Mouse (Mus musculus): ENCODE measurements around the gene Mon2. TPM values are rescaled to one million over a fixed set of nuclear protein-coding genes. Genes with fewer than 3 reads are reported as not detected.
A peak's percentile ranks its signal among the peaks of the same experiment; 100 is the strongest.
"Not testable (repeated sequence)": the region's sequence is repeated elsewhere in the genome, so short reads cannot be mapped to it uniquely, and the experiment has no call there.

The Mon2 gene
- total RNA-seq, 1 experiment from 2014 or later = 38.1 TPM

GRCm38 (mm10) chr10:122973241-122973640, 103.1 kb downstream of the Mon2 start:
- ATAC-seq (replicated peaks; ENCODE audit: low read depth, poor library complexity, severe bottlenecking) = no peak

GRCm38 (mm10) chr10:122970188-122970587, 106.1 kb downstream of the Mon2 start:
- 0 out of 2 replicates have a peak, but pooled peaks have one; percentile 42 for ATAC-seq (replicated peaks; ENCODE audit: low read depth, poor library complexity, severe bottlenecking)

DNA sequence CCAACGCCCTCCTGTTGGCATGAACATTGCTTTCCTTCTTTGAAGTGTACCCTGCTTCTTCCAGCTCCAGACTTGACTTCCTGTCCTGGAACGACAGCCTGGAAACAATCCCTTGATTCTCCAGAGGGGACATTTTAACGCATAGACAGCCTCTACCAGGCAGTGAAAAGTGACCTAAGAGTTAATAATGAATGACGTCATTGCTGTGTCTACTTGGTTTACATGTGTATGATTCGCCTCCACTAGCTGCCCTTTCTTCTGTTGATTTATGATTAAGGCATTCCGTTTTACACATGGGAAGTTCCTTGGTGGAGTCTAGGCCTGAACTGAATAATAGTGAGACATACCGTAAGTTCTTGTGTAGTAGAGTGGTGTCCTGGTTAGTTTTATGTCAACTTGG, 109.9 kb downstream of the Mon2 start:
- ATAC-seq (replicated peaks; ENCODE audit: low read depth, poor library complexity, severe bottlenecking) = no peak

DNA sequence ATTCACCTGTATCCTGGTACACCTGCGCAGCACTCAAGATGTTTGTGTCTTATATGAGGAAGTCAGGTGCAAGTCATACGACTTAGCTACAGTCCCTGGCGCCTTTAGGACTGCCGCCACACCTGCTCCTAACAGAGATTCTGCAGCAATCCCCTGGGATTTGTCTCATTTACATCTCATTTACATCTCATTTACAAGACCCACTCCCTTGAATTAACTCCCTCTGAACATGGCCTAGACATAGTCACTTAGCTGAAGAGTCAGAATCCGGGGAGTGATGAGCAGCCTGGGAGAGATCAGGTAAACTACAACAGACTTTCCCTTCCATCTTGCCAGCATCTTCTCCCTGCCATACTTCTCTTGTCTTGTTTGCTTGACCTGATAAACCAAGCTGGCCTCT, 110.7 kb downstream of the Mon2 start:
- ATAC-seq (replicated peaks; ENCODE audit: low read depth, poor library complexity, severe bottlenecking) = not testable (repeated sequence)

GRCm38 (mm10) chr10:122964241-122964636, 112.1 kb downstream of the Mon2 start:
- no peak for ATAC-seq (replicated peaks; ENCODE audit: low read depth, poor library complexity, severe bottlenecking)

- peak; percentile 64 for ATAC-seq (replicated peaks; ENCODE audit: low read depth, poor library complexity, severe bottlenecking)
Observed at GRCm38 (mm10) chr10:122963463-122964240, 112.7 kb downstream of the Mon2 start.

- ATAC-seq (replicated peaks; ENCODE audit: low read depth, poor library complexity, severe bottlenecking) = no peak
Observed at GRCm38 (mm10) chr10:122962651-122963050, 113.7 kb downstream of the Mon2 start.

DNA sequence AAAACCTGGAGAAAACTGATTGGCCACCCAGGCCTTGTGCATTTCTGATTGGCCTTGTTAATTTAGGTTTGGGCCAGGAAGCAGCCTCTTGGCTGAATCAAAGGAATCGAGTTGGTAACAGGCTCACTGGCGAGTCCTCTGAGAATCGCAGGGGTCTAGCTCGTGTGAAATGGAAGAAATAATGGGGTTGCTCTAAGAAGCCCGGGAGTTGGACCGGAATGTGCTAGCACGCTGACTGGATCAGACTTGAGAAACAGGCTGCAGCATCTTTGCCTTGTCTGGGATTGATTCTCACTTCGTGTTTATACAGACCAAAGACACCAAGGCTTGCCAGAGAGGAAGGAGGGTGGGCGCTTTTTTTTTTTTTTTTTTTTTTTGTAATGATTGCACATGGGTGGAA, 114.8 kb downstream of the Mon2 start:
- no peak for ATAC-seq (replicated peaks; ENCODE audit: low read depth, poor library complexity, severe bottlenecking)

DNA sequence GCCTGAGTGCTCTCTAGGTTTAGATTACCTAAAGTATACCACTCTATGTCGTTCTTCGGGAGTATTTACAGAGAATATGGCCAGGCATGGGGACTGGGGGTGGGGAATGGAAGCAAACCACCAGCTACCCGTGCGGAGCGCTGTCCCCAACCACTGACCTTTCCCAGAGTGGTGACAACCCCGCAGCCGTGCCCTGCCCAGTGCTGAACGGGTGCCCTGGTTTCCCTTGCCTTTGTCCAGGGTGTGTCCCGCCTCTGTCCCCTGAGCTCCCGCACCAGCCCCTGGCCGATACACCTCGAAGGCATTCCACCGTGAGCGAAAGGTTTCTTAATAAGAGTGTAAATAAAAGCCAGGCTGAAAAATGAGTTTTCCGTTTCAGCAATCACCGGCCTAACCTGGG, 115.6 kb downstream of the Mon2 start:
- ATAC-seq (replicated peaks; ENCODE audit: low read depth, poor library complexity, severe bottlenecking) = no peak

DNA sequence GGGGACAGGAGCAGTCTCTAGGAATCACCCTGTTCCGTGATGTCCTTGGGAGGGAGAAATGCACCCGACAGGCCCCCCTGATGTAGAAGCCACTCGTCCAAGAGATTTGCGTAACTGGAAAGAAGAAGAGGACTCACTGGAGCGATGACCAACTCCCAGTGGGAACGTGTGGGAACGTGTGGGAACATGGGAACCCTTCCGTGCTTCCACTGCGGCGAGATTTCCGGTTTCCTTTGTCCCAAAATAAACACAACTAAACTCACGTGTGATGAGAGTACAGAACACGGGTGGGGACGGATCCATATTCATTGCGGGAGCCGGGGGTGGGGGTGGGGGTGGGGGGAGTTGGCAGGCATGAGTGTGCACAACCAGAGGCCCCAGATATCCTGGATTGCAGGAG, 116.1 kb downstream of the Mon2 start:
- ATAC-seq (replicated peaks; ENCODE audit: low read depth, poor library complexity, severe bottlenecking) = no peak

- no peak for ATAC-seq (replicated peaks; ENCODE audit: low read depth, poor library complexity, severe bottlenecking)
Observed at GRCm38 (mm10) chr10:122958699-122959098, 117.6 kb downstream of the Mon2 start.

GRCm38 (mm10) chr10:122957918-122958317, 118.4 kb downstream of the Mon2 start:
- ATAC-seq (replicated peaks; ENCODE audit: low read depth, poor library complexity, severe bottlenecking) = no peak

- no peak for ATAC-seq (replicated peaks; ENCODE audit: low read depth, poor library complexity, severe bottlenecking)
Observed at GRCm38 (mm10) chr10:122953576-122953975, 122.7 kb downstream of the Mon2 start.

DNA sequence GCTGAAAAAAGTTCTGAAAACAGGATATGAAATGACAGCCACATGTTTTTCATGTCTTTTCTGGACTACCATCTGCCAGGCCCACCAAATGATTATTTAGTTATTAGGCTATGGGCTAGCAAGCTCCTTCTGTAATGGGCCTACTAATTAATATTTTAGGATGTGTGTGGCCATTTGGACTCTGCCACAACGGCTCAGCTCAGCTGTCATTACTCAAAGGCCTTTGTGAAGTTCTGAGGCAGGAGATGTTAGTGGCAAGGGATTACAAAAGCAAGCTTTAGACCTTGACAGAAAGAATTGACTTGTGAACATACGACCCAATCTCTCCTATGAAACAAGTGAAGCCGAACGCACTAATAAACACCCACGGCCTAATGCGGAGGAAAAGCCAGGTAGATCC, 125.3 kb downstream of the Mon2 start:
- ATAC-seq (replicated peaks; ENCODE audit: low read depth, poor library complexity, severe bottlenecking) = no peak

GRCm38 (mm10) chr10:122944888-122945287, 131.4 kb downstream of the Mon2 start:
- peak; percentile 80 for ATAC-seq (replicated peaks; ENCODE audit: low read depth, poor library complexity, severe bottlenecking)

DNA sequence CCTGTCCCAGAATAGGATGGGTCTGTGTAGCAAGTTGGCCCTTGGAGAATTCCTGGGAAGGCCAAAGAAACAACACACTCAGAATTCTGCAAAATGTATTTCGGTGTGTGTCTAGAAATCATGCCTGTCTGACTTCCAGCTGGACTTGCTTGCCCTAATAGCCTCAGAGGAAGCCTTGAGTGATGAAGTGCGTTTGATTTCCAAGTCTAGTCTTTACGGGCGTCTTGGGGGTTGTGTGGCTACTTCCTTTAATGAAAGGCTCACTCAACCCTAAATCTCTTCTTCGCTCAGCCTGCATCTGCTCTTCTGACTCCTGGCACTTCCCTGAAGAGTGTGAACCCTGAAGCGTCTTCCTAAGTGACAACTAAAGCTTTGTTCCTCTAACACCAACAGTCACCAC, 132.5 kb downstream of the Mon2 start:
- ATAC-seq (replicated peaks; ENCODE audit: low read depth, poor library complexity, severe bottlenecking) = peak; percentile 6; the same call in 1 of the 2 replicates

DNA sequence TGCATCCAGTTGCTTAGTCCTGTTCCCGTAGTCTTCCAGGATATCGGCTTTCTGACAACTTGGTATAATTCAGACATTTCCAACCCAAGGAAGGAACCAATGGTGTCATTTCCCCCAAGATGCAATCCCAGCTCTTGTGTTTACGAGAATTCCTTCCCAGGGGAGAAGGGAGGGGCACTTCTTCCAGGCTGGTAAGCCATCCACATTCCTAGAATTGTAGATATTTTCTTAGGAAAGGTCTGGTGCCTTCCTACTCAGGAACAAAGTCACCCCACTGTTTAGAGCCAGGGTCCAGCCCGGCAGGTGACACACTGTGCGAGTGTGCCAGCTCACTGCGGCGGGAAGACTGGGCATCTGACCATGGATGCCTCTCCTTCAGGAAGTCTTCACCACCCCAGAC, 133.5 kb downstream of the Mon2 start:
- no peak for ATAC-seq (replicated peaks; ENCODE audit: low read depth, poor library complexity, severe bottlenecking)

Other genes starting within 250 kb of the Mon2 start
- 260 and 320 TPM in 2 replicates for gene Usp15, start 120.5 kb upstream of the Mon2 start, total RNA-seq (2017)
- not detected in 2 replicates for gene Fam19a2, start 187.5 kb upstream of the Mon2 start, total RNA-seq (2017)